Mouse (Mus musculus) natural killer cell, adult 2 months (primary cell): ENCODE results near the gene Rps18.
"Not testable (repeated sequence)": the region's sequence is repeated elsewhere in the genome, so short reads cannot be mapped to it uniquely, and the experiment has no call there.

Source experiments
- DNase-seq, 2 experiments: peaks; one replicate each; pipeline ENCODE4 v3.0.0; 2022; ENCODE audit warnings: low spot score in 2 of 2

Gene Rps18

DNA sequence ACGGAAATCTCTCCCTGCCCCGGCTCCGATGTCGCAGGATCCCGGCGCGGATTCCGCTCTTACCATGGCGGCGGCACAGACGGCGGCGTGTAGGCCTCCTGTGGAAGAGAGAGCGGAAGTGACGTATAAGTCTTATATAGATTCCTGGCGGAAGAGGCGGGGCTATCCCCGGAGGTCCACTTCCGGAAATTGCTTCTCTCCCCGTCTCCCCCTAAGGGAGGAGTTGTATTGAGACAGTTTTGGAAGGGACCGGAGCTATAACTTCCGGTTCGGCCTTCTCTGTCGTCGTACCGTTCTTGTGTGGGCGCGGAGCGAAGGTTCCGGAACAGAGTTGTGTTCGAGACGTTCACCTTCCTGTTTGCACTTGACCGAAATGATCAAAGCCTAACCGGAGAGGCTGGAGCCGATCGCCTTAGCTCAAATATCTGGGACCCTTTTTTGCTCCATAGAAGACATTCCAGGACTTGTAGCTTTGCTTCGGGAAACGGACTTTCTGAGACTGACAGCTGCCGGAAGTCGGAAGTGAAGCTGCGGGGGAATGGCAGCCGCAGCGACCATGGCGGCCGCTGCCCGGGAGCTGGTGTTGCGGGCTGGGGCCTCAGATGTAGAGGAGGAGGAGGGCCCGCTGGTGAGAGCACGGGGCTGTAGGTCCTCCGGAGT lies at the start of gene Rps18, which contains the start of gene Vps52:
Rps18 (minus strand) TSS at position 447 of the 660 bp plus-strand sequence.
Vps52 (plus strand) TSS at position 258 of the 660 bp plus-strand sequence.
- peak; percentile 96 to 97 for DNase-seq

- peak in 1 of 2 experiments; percentile 63 for DNase-seq
These were observed 47.6 kb upstream of the Rps18 start for GRCm38 (mm10) chr17:34003426-34003825.

- not testable (repeated sequence) for DNase-seq
These were observed 45.0 kb upstream of the Rps18 start for GRCm38 (mm10) chr17:34000796-34001195.

GRCm38 (mm10) chr17:34000150-34000537 lies 44.3 kb upstream of the Rps18 start, which contains the start of gene H2-K1:
TSS of gene H2-K1 (minus strand) at chr17:34000347.
- DNase-seq, result peak; percentile 98 to 99

GRCm38 (mm10) chr17:33999341-34000149 lies 43.7 kb upstream of the Rps18 start:
- DNase-seq, result no peak

GRCm38 (mm10) chr17:33998697-33999096 lies 42.9 kb upstream of the Rps18 start:
- peak; percentile 47 to 56 for DNase-seq

DNA sequence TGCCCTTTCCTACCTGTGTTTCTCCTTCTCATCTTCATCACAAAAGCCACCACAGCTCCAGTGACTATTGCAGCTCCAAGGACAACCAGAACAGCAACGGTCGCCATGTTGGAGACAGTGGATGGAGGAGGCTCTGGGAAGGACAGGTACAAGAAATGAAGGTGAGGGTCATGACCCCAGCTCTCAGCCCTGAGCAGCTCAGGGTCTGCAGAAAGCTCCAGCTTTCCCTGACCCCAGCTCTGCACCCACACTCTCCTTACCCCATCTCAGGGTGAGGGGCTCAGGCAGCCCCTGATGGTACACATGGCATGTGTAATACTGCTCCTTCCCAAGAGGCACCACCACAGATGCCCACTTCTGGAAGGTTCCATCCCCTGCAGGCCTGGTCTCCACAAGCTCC lies 41.2 kb upstream of the Rps18 start:
- DNase-seq, result not testable (repeated sequence)

- DNase-seq, result peak in 1 of 2 experiments; percentile 37
These were observed 39.9 kb upstream of the Rps18 start for GRCm38 (mm10) chr17:33995651-33996050.

- no peak for DNase-seq
These were observed 39.2 kb upstream of the Rps18 start for GRCm38 (mm10) chr17:33994959-33995358.

DNA sequence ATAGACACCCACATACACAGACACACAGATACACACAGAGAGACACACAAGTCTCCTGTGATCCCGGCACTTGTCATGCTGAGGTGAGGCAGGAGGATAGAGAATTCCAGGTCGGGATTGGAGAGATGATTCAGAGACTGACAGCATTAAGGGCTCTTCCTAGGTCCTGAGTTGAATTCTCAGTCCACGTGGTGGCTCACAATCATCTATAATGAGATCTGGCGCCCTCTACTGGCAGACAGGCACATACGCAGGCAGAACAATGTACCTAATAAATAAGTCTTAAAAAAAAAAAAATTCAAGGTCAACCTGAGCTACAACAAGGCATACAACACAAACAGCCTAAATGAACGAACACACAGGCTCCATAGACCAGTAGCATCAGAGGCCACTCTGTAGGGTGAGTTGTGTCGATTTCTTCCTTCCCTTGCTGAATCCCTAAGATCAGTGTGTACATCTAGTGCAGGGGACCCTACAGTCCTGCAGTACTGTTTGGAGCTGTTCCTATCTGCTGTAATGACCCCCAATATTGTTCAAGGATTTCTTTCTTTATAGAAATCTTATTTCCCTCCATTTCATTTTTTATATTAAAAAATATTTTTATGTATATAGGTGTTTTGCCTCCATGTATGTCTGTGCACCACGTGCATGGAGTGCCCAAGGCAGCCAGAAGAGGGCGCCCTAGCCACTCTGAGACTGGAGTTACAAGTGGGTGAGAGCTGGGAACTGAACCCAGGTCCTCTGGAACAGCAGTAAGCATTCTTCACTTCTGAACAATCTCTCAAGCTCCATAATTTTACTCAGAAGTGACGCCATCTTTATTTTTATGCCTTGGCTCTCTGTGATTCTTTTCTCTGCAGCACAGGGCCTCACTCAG lies 36.2 kb upstream of the Rps18 start:
- peak; percentile 63 to 76 for DNase-seq

DNA sequence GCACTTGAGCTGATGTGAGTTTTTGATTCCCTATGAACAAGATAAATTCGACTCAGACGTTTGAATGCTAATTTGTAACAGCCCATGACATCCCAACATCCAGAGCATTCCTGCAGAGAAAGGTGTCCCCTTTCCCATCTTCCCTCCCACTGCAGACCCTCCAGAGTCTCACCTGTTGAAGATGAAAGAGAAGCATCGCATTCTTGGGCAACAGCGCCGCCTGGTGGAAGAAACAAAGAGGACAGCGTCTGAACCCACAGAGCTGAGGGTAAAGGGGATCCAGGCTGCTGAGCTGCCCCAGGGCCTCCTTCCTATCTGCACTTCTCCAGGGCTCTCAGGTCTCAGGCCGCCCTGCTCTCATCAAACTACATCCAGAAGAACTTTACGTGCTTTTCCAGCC lies 26.3 kb upstream of the Rps18 start:
- DNase-seq, result peak; percentile 72 to 77

- peak; percentile 90 to 91 for DNase-seq
These were observed 25.6 kb upstream of the Rps18 start for GRCm38 (mm10) chr17:33981192-33981909.

GRCm38 (mm10) chr17:33980181-33981035 lies 24.6 kb upstream of the Rps18 start:
- no peak for DNase-seq

DNA sequence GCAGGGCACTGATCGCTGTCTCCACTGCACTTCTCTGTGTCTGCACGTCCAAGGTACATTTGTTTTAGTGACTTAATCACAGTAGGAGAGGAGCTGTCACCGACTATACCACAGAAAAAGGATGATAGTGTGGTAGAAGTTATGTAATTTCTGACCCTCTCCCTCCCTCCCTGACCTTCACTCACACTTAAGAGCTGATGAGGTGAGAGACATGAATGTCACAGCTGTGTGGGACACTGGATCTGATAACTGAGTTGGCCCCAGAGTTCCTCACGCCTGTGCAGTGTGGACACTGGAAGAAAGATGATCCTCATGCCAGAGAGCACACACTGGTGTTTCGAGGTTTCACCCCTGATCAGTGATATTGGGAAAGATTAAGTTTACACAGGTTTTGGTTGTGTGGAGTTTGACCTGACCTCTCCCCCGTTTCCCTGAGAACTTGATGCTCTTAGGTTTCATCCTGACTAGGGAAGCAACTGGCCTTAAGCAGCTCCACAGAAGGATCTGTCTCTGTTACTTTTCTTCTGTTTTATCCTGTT lies 23.8 kb upstream of the Rps18 start:
- DNase-seq, result peak in 1 of 2 experiments; percentile 52

DNA sequence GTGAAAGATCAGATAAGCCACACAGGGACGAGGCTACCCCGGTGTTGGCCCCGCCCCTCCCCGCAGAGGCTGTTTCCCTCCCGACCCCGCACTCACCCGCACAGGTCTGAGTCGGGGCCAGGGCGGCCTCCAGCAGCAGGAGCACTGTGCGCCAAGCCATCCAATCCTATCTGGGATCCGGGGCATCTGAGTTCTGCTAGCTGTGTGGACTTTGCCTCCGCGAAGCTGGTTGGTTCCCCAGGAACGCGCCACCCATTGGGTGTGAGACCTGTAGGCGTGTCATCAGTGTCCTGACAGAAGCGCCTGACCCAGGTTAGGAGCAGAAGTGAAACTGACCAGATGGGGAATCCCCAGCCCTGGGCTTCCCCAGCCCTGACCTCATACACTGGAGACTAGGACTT lies 22.8 kb upstream of the Rps18 start:
- peak; percentile 95 for DNase-seq

GRCm38 (mm10) chr17:33977861-33978557 lies 22.2 kb upstream of the Rps18 start:
- DNase-seq, result peak; percentile 58 to 66

DNA sequence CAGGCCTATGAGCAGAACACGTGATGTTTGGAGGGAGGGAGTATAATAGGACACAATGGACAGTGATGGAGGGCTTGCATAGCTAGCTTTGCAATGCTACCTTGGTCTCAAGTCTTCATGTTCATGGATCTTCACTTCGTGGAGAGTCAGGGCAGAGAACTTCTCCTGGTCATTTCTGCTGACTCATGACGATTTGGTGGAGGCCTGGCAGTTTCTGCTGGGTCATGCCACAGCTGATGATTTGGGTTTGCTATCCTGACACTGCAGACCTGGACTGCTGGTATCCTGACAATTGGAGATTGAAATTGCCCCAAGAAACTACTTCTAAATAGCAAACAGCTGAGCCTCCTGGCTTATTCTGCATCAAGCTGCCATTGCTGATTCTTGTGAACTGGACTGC lies 17.8 kb upstream of the Rps18 start:
- no peak for DNase-seq

- DNase-seq, result no peak
These were observed 16.9 kb upstream of the Rps18 start for GRCm38 (mm10) chr17:33972691-33973090.

DNA sequence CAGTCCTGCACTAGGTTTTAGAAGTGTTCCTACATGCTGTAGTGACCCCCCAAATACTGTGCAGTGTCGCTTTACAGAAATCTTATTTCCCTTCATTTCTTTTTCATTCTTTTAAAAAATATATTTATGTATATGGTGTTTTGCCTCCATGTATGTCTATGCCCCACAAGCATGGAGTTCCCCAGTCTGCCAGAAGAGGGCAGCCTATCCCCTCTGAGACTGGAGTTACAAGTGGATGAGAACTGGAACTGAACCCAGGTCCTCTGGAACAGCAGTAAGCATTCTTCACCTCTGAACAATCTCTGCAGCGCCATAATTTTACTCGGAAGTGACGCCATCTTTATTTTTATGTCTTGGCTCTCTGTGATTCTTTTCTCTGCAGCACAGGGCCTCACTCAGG lies 13.6 kb upstream of the Rps18 start:
- DNase-seq, result no peak
